Mouse (Mus musculus) liver, postnatal 0 days (tissue): ENCODE measurements around the gene Tmem214. TPM values are rescaled to one million over a fixed set of nuclear protein-coding genes. Genes with fewer than 3 reads are reported as not detected.

ENCODE experiments used
- ATAC-seq: fragments of 200-750 bp; cut with Nextera tagmentation; 2 replicates; pipeline ENCODE4 v1.8.0; 2017; ENCODE audit warnings: mild to moderate bottlenecking, moderate library complexity
- DNase-seq: peaks from one replicate; pipeline ENCODE4 v3.0.0-alpha.2; 2016
- H3K27ac ChIP-seq: fragments of 300-500 bp; sonication (generic); 2 replicates; pipeline ENCODE4 v1.5.1; 2014; ENCODE audit warnings: antibody characterized with exemption, moderate library complexity, mild to moderate bottlenecking, low read depth
- H3K27me3 ChIP-seq: fragments of 300-500 bp; sonication (generic); 2 replicates; pipeline ENCODE4 v1.6.1; 2014; ENCODE audit warnings: low read length, control low read depth, mixed read lengths; ENCODE audit not compliant: insufficient read depth
- H3K36me3 ChIP-seq: fragments of 300-500 bp; sonication (generic); replicated peaks from 2 replicates; pipeline ENCODE4 v1.6.1; 2014; ENCODE audit warnings: mild to moderate bottlenecking, control low read depth, low read length, moderate library complexity, mixed read lengths; ENCODE audit not compliant: insufficient read depth
- H3K4me1 ChIP-seq: fragments of 300-500 bp; sonication (generic); 2 replicates; pipeline ENCODE4 v1.6.1; 2014; ENCODE audit warnings: antibody characterized with exemption, mild to moderate bottlenecking, control low read depth; ENCODE audit not compliant: insufficient read depth
- H3K4me2 ChIP-seq: fragments of 300-500 bp; sonication (generic); 2 replicates; pipeline ENCODE4 v1.6.1; 2014; ENCODE audit warnings: low read depth, mild to moderate bottlenecking, low read length, moderate library complexity, mixed read lengths
- H3K4me3 ChIP-seq: fragments of 300-500 bp; sonication (generic); 2 replicates; pipeline ENCODE4 v1.5.1; 2014; ENCODE audit warnings: low read depth, low read length
- H3K9ac ChIP-seq: fragments of 300-500 bp; sonication (generic); replicated peaks from 2 replicates; pipeline ENCODE4 v1.6.1; 2014; ENCODE audit warnings: mild to moderate bottlenecking, moderate library complexity
- H3K9me3 ChIP-seq: fragments of 300-500 bp; sonication (generic); 2 replicates; pipeline ENCODE4 v1.6.1; 2016; ENCODE audit warnings: mild to moderate bottlenecking, control low read depth, low read length, mixed read lengths
- CTCF ChIP-seq: sonication (generic); IDR thresholded peaks from 2 replicates; pipeline ENCODE4 v1.5.1; 2016; ENCODE audit warnings: antibody characterized with exemption, low read depth
- EP300 ChIP-seq: IDR thresholded peaks from 2 replicates; pipeline ENCODE4 v1.6.1; 2016; ENCODE audit warnings: antibody characterized with exemption, low read depth, mild to moderate bottlenecking
- WGBS: fragments of 180-500 bp; shearing (Covaris S2); extraction: QIAGEN DNeasy Blood & Tissue Kit; methylation state at CpG from one replicate; pipeline ENCODE4 v1.1.7; 2014; ENCODE audit not compliant: insufficient replicate concordance; 5-methylcytosine and 5-hydroxymethylcytosine counted together
- polyA plus RNA-seq: library from polyadenylated mRNA; unstranded; fragments of >200 nt; fragmentation: Nextera tagmentation; extraction: Ambion mirVana; gene quantifications from 2 replicates; pipeline ENCODE4 v1.2.1, GENCODE M21; 2015

The Tmem214 gene
- polyA plus RNA-seq, 1 experiment from 2014 or later, result 32.1 TPM

GRCm38 (mm10) chr5:30920621-30921020, 52.8 kb downstream of the Tmem214 start:
- H3K27me3 ChIP-seq, result no peaks in the 10 kb centered on the region
- 0 out of 2 replicates have a peak overlapping the region, but pooled peaks have one; percentile 69 for H3K4me3 ChIP-seq
- H3K36me3 ChIP-seq, result peaks cover 11% of the 10 kb centered on the region
- no peak for ATAC-seq
- no peaks in the 10 kb centered on the region for H3K9me3 ChIP-seq
- H3K9ac ChIP-seq, result no peak overlapping the region
- peak overlapping the region; percentile 92 for H3K4me2 ChIP-seq
- DNase-seq, result no peak
- TF ChIP-seq EP300 (no peak), CTCF (no peak)
- WGBS, result 69% methylated on average over 19 of the region's 19 CpGs
- peaks cover 41% of the 10 kb centered on the region for H3K4me1 ChIP-seq
- peak overlapping the region; percentile 88; the same call in 1 of the 2 replicates for H3K27ac ChIP-seq

DNA sequence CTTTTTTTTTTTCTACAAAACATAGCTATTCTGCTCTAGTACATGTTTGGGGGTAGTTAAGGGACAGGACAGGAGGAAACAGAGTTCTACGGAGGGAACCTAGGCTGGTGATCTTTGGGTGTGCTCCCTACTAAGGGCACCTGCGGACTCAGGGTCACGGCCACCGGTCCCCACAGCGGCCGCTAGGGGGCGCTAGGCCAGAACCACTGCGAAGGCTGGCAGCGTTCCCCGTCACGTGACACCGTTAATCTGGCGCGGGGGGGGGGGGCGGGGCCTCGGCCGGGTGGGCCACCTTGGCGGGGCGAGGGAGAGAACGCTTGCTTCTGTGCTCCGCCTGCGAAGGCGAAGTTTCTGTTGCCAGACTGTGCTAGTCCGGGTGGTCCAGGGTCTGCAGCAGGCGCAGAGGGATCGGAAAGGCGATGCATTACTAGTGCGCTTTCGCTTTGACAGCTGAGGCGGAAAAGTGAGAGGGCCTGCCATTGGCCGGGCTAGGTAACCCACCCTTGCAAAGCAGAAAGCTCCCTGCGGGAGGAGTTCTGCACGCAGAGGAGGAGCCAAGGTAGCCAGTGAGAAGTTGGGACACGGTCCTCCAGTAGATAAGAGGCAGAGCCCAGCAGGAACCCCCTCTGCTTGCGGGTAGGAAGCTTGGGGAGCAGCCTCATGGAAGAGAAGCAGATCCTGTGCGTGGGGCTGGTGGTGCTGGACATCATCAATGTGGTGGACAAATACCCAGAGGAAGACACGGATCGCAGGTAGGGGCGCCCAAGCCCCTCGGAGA, 53.6 kb downstream of the Tmem214 start, which contains the start of gene Khk:
Gene Khk, plus strand, starts transcription at position 176 of the 778 bp plus-strand sequence.
- H3K27ac ChIP-seq, result peak within 1 kb of the TSS; percentile 88
- TF ChIP-seq CTCF, result peak; percentile 94
- TF ChIP-seq EP300, result peak; percentile 47
- no peaks in the 10 kb centered on the region for H3K9me3 ChIP-seq
- peak within 1 kb of the TSS; percentile 69 for H3K4me3 ChIP-seq
- H3K27me3 ChIP-seq, result no peaks in the 10 kb centered on the region
- DNase-seq, result peak; percentile 96
- peak; percentile 92 for ATAC-seq
- peaks cover 41% of the 10 kb centered on the region for H3K4me1 ChIP-seq
- WGBS, result under 1% methylated on average over 39 of the region's 40 CpGs
- peaks cover 12% of the 10 kb centered on the region for H3K36me3 ChIP-seq
- peak within 1 kb of the TSS; percentile 92 for H3K4me2 ChIP-seq
- H3K9ac ChIP-seq, result peak within 1 kb of the TSS; percentile 74

DNA sequence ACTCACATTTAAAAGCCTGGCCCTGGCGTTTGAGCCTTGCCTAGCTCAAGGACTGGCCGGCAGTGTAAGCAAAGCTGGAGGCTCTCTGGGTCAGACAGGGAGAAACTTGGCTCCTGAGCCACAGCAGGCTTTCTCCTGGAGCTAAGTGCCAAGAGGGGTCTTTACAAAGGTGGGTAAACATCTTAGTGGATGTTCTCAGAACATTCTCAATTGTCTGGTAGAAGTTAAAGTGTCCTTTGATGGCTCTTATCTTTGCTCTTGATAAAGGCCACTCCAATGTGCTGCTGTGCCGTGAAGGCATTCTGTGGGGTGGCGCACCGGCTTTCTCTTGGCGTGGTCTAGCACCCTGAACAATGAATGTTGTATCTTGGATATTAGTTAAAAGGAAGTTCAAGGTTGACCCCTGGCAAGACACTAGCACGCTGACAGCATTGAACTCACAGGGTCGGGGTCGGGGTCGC, 54.8 kb downstream of the Tmem214 start:
- Histone ChIP-seq H3K9ac (peak overlapping the region; percentile 74), H3K36me3 (peaks cover 11% of the 10 kb centered on the region), H3K4me2 (peak overlapping the region; percentile 92), H3K27ac (peak overlapping the region; percentile 88; the same call in 1 of the 2 replicates), H3K4me3 (peak overlapping the region; percentile 69), H3K27me3 (no peaks in the 10 kb centered on the region), H3K9me3 (no peaks in the 10 kb centered on the region), H3K4me1 (peaks cover 34% of the 10 kb centered on the region)
- TF ChIP-seq CTCF (no peak), EP300 (no peak)
- DNase-seq (no peak), ATAC-seq (no peak)
- 42% methylated on average over 10 of the region's 10 CpGs for WGBS

DNA sequence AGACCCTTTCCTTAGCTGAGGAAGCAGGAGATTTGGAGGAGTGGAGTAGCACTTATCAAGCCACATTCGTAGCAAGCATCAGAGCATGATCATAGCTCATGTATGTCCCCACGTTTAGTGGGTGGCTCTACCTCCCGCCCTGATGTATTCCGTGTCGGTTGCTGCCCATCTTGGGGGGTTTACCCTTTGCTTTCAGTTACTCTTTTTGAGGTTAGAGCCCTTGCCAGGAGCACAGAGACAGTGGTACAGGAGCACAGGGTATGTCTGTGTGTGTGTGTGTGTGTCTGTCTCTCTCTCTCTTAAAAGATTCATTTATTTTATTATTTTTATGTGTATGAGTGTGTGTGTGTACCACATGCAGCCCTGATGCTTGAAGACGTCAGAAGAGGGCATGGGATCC, 55.3 kb downstream of the Tmem214 start:
- no peak overlapping the region for H3K27ac ChIP-seq
- H3K4me3 ChIP-seq, result peak overlapping the region; percentile 69
- TF ChIP-seq EP300, result no peak
- no peaks in the 10 kb centered on the region for H3K27me3 ChIP-seq
- H3K4me1 ChIP-seq, result peaks cover 34% of the 10 kb centered on the region
- peak overlapping the region; percentile 92 for H3K4me2 ChIP-seq
- DNase-seq (no peak), ATAC-seq (no peak)
- H3K9me3 ChIP-seq, result no peaks in the 10 kb centered on the region
- peak overlapping the region; percentile 74 for H3K9ac ChIP-seq
- WGBS, result 63% methylated on average over 6 of the region's 6 CpGs
- peaks cover 8% of the 10 kb centered on the region for H3K36me3 ChIP-seq

GRCm38 (mm10) chr5:30924614-30925013, 56.8 kb downstream of the Tmem214 start:
- Histone ChIP-seq H3K9me3 (no peaks in the 10 kb centered on the region), H3K27me3 (no peaks in the 10 kb centered on the region), H3K27ac (no peak overlapping the region), H3K4me1 (peaks cover 34% of the 10 kb centered on the region), H3K9ac (no peak overlapping the region), H3K4me2 (no peak overlapping the region), H3K36me3 (peaks cover 8% of the 10 kb centered on the region), H3K4me3 (no peak overlapping the region)
- ATAC-seq (no peak), DNase-seq (no peak)
- 82% methylated on average over 8 of the region's 8 CpGs for WGBS
- no peak for TF ChIP-seq EP300
- no peak for TF ChIP-seq CTCF

- Histone ChIP-seq H3K4me1 (peaks cover 29% of the 10 kb centered on the region), H3K9me3 (no peaks in the 10 kb centered on the region), H3K9ac (no peak overlapping the region), H3K4me2 (no peak overlapping the region), H3K27ac (no peak overlapping the region), H3K36me3 (peaks cover 4% of the 10 kb centered on the region), H3K27me3 (no peaks in the 10 kb centered on the region), H3K4me3 (no peak overlapping the region)
- TF ChIP-seq EP300 (no peak), CTCF (no peak)
- ATAC-seq, result no peak
- 94% methylated on average over 5 of the region's 5 CpGs for WGBS
- DNase-seq, result no peak
Measured at GRCm38 (mm10) chr5:30925217-30925616, 57.4 kb downstream of the Tmem214 start.
